Mouse (Mus musculus) B cell, adult 67 days (primary cell): ENCODE measurements around the gene Olfr1080. TPM values are rescaled to one million over a fixed set of nuclear protein-coding genes. Genes with fewer than 3 reads are reported as not detected.

Experiments used
- total RNA-seq, 2 experiments: library from RNA; stranded (reverse); gene quantifications; 4 replicates each; pipeline ENCODE4 v1.2.4; 2023

Gene Olfr1080
- not detected for total RNA-seq

GRCm38 (mm10) chr2:86558135-86558534, at the start of gene Olfr1080:
TSS of gene Olfr1080 (minus strand) at chr2:86558235.

GRCm38 (mm10) chr2:86598866-86599265, 40.8 kb upstream of the Olfr1080 start, which contains the start of gene Olfr1082:
TSS of gene Olfr1082 (minus strand) at chr2:86598966.

DNA sequence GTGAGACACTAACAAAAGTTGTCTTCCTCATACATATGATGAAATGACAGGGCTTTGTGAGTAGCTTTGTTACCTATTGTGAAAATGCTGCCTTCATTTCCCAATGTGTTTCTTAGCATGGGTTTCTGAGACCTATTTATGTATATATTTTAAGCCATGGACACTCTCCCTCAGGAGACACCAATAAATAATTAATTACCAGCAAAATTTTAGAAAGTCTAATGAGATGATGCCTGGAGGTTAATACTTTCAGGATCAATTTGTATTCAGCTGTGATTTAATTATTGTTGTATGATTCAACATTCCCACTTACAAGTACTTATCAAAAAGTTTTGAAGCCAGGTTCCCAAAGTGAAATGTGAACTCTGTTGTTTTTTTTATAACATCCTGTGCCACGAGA, 15.7 kb downstream of the Olfr1080 start, which contains the start of gene Olfr1079:
TSS of gene Olfr1079 (minus strand) at position 101 of the 400 bp plus-strand sequence.

GRCm38 (mm10) chr2:86508161-86508560, 49.9 kb downstream of the Olfr1080 start, which contains the start of gene Olfr1076:
TSS of gene Olfr1076 (plus strand) at chr2:86508461.

Other genes with a start within 250 kb of the Olfr1080 start
- gene Olfr1053, start 243.0 kb downstream of the Olfr1080 start, total RNA-seq, result not detected
- gene Olfr1054, start 222.8 kb downstream of the Olfr1080 start, total RNA-seq, result not detected
- not detected for gene Olfr1055, start 208.0 kb downstream of the Olfr1080 start, total RNA-seq
- gene Olfr1056, start 195.8 kb downstream of the Olfr1080 start, total RNA-seq, result not detected
- gene Olfr1057, start 179.8 kb downstream of the Olfr1080 start, total RNA-seq, result not detected
- gene Olfr1058, start 169.7 kb downstream of the Olfr1080 start, total RNA-seq, result not detected
- not detected for gene Olfr1061, start 144.2 kb downstream of the Olfr1080 start, total RNA-seq
- gene Olfr1062, start 131.5 kb downstream of the Olfr1080 start, total RNA-seq, result not detected
- gene Olfr1065, start 107.6 kb downstream of the Olfr1080 start, total RNA-seq, result not detected
- gene Olfr1066, start 102.0 kb downstream of the Olfr1080 start, total RNA-seq, result not detected
- not detected for gene Olfr228, start 70.8 kb downstream of the Olfr1080 start, total RNA-seq
- gene Olfr1076, start 49.8 kb downstream of the Olfr1080 start, total RNA-seq, result not detected
- gene Olfr1079, start 15.8 kb downstream of the Olfr1080 start, total RNA-seq, result not detected
- gene Olfr1082, start 40.7 kb upstream of the Olfr1080 start, total RNA-seq, result not detected
- gene Olfr1084, start 81.5 kb upstream of the Olfr1080 start, total RNA-seq, result not detected
- not detected for gene Olfr1085, start 103.8 kb upstream of the Olfr1080 start, total RNA-seq
- gene Olfr1086, start 121.9 kb upstream of the Olfr1080 start, total RNA-seq, result not detected
- not detected for gene Olfr1087, start 140.2 kb upstream of the Olfr1080 start, total RNA-seq
- gene Olfr1089, start 175.5 kb upstream of the Olfr1080 start, total RNA-seq, result not detected
- not detected for gene Olfr1090, start 200.8 kb upstream of the Olfr1080 start, total RNA-seq
- gene Olfr1093, start 224.2 kb upstream of the Olfr1080 start, total RNA-seq, result not detected